Mouse (Mus musculus): ENCODE data around the gene Krt33a.

Krt33a gene

GRCm38 (mm10) chr11:99985291-99986092 is 30.5 kb downstream of the Krt33a start:
- DNase-seq = peak; percentile 94

DNA sequence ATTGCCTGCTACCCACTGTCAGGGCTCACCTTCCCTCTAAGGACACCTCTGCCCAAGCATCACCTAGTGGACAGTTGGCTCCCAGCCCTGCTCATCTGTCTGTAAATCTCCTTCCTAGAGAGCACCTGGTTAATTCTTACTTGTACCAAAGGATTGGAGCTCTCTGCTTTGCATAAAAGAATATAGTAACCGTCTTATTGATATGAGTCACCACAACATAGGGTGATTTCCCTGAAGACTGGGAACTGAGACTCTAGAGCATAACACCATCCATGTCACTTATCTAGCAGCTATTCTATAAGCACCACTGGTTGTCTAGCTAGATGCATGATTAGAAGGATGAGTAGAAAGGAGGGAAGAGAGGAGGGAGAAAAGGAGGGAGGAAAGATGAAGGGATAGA is 32.6 kb downstream of the Krt33a start:
- DNase-seq = peak; percentile 28

GRCm38 (mm10) chr11:99982731-99983130 is 33.3 kb downstream of the Krt33a start:
- DNase-seq = peak; percentile 66

GRCm38 (mm10) chr11:99978953-99979352 is 37.1 kb downstream of the Krt33a start, which contains the start of gene Krtap29-1:
Krtap29-1 (minus strand) TSS chr11:99979053.
- peak; percentile 61 for DNase-seq

- DNase-seq = no peak
These were observed 50.1 kb downstream of the Krt33a start for GRCm38 (mm10) chr11:99965961-99966360.

- no peak for DNase-seq
These were observed 51.8 kb downstream of the Krt33a start for GRCm38 (mm10) chr11:99964213-99964612.

Measured in heart, adult 11 months (tissue).